Mouse (Mus musculus): ENCODE data around the gene Nras. TPM values are rescaled to one million over a fixed set of nuclear protein-coding genes. Genes with fewer than 3 reads are reported as not detected.

The Nras gene
- polyA plus RNA-seq, 1 experiment from 2014 or later, result 87.5 TPM

DNA sequence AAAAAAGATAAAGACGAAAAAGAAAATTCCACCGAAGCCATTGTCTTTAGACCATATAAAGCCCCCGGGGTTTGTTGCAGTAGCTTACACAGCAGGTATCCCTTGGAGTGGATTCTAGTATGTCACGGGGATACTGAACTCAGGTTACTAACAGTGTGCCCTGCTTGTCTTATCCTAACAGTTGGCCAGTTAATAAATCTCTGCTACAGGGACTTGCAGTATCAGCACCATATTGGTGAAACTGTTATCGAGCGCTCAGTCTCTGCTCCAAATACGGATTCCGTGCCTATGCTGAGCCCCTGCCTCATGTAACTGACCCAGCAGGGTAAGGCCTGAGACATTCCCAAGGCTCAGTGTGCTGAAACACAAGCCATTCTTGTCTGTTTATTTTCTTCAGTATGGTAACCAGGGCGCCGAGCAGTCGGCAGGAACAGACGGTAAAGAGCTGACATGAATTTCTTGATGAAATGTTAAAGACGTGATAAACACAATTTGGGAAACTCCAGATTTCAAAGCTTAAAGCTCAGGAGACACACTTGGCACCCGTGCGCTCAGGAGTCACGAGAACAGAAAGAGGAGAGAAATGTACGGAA, 23.9 kb downstream of the Nras start:
- H3K4me1 ChIP-seq (replicated peaks; ENCODE audit: control insufficient read depth, insufficient read depth, low read length), result no peaks in the 10 kb centered on the region
- 87% methylated on average over 17 of the region's 17 CpGs for WGBS
- H3K36me3 ChIP-seq (replicated peaks; ENCODE audit: control insufficient read depth, insufficient read depth), result no peaks in the 10 kb centered on the region
- no peaks in the 10 kb centered on the region for H3K27me3 ChIP-seq (ENCODE audit: control insufficient read depth, insufficient read depth, low read length)
- H3K27ac ChIP-seq, result no peak overlapping the region
- no peak overlapping the region for H3K4me3 ChIP-seq (replicated peaks; ENCODE audit: low read length)
- ATAC-seq (ENCODE audit: low FRiP score) (no peak), DNase-seq (ENCODE audit: low spot score) (no peak)
- H3K9me3 ChIP-seq (ENCODE audit: control insufficient read depth, low read length), result no peaks in the 10 kb centered on the region
- H3K4me2 ChIP-seq (replicated peaks), result no peak overlapping the region
- H3K9ac ChIP-seq, result no peak overlapping the region

DNA sequence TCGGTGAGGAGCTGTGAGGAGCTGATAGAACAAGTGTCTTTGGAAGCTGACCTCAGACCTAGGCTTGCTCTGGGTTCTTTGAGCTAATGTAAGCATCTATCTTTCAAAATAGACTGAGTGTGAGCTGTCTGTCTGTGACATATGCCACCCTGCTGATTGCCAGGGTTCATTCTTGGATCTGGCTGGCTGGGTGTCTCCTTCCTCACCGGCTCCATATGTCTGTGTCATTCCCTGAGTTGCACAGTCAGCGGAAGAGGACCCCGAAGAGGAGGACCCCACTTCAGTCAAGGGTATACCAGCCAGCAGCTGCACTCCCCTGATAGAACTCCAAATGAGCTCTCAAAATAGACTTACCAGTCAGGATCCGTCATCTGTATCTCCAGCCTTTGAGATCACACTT, 24.7 kb downstream of the Nras start:
- DNase-seq (ENCODE audit: low spot score), result no peak
- no peak overlapping the region for H3K27ac ChIP-seq
- H3K36me3 ChIP-seq (replicated peaks; ENCODE audit: control insufficient read depth, insufficient read depth), result no peaks in the 10 kb centered on the region
- no peak overlapping the region for H3K9ac ChIP-seq
- H3K27me3 ChIP-seq (ENCODE audit: control insufficient read depth, insufficient read depth, low read length), result no peaks in the 10 kb centered on the region
- no peak for ATAC-seq (ENCODE audit: low FRiP score)
- no peak overlapping the region for H3K4me3 ChIP-seq (replicated peaks; ENCODE audit: low read length)
- H3K9me3 ChIP-seq (ENCODE audit: control insufficient read depth, low read length), result no peaks in the 10 kb centered on the region
- H3K4me2 ChIP-seq (replicated peaks), result no peak overlapping the region
- no peaks in the 10 kb centered on the region for H3K4me1 ChIP-seq (replicated peaks; ENCODE audit: control insufficient read depth, insufficient read depth, low read length)
- WGBS, result 90% methylated on average over 5 of the region's 5 CpGs

DNA sequence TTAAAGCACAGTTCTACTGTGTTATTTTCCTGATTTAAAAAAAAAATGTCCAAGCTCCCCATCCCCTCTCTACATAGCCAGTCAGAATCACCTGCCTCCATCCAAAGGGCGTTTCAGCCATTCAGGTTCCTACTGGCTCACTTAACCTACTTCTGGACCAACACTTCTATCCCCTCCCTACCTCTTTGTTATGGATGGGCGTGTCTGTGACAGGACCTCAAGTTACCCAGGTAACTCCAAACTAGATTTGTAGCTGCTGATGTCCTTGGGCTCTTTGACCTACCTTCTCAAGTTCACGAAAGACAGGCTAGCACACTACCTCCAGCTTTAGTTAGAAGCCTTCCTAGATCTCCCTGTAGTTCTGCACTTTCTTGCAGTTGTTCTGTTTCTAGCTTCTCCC, 27.9 kb downstream of the Nras start:
- 83% methylated on average over 3 of the region's 3 CpGs for WGBS
- H3K4me2 ChIP-seq (replicated peaks), result no peak overlapping the region
- H3K4me1 ChIP-seq (replicated peaks; ENCODE audit: control insufficient read depth, insufficient read depth, low read length), result no peaks in the 10 kb centered on the region
- H3K27me3 ChIP-seq (ENCODE audit: control insufficient read depth, insufficient read depth, low read length), result no peaks in the 10 kb centered on the region
- no peaks in the 10 kb centered on the region for H3K9me3 ChIP-seq (ENCODE audit: control insufficient read depth, low read length)
- H3K9ac ChIP-seq, result no peak overlapping the region
- H3K4me3 ChIP-seq (replicated peaks; ENCODE audit: low read length), result no peak overlapping the region
- DNase-seq (ENCODE audit: low spot score), result no peak
- ATAC-seq (ENCODE audit: low FRiP score), result no peak
- H3K36me3 ChIP-seq (replicated peaks; ENCODE audit: control insufficient read depth, insufficient read depth), result no peaks in the 10 kb centered on the region
- no peak overlapping the region for H3K27ac ChIP-seq

DNA sequence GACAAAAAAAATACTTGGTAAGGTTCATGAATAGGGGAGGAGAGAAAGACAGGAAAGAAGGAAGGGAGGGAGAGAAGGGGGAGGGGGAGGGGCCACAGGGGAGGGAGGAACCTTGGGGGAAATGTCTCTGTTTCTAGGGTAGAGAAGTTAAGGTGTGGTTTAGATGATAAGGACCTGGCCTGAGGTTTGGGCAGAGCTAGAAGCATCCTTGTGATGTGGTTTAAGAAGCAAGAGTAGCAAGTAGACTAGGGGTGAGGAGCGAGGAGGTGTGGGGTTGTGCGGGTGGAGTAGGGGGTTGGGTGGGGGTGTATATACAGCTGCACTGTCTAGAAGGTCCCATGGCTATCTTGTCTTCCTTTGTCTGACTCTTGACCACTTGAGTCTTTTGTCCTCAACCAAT, 33.7 kb downstream of the Nras start:
- no peak overlapping the region for H3K9ac ChIP-seq
- no peaks in the 10 kb centered on the region for H3K27me3 ChIP-seq (ENCODE audit: control insufficient read depth, insufficient read depth, low read length)
- no peak for ATAC-seq (ENCODE audit: low FRiP score)
- H3K9me3 ChIP-seq (ENCODE audit: control insufficient read depth, low read length), result no peaks in the 10 kb centered on the region
- no peaks in the 10 kb centered on the region for H3K4me1 ChIP-seq (replicated peaks; ENCODE audit: control insufficient read depth, insufficient read depth, low read length)
- 97% methylated on average over 2 of the region's 2 CpGs for WGBS
- no peak overlapping the region for H3K27ac ChIP-seq
- DNase-seq (ENCODE audit: low spot score), result no peak
- H3K4me3 ChIP-seq (replicated peaks; ENCODE audit: low read length), result no peak overlapping the region
- no peak overlapping the region for H3K4me2 ChIP-seq (replicated peaks)
- no peaks in the 10 kb centered on the region for H3K36me3 ChIP-seq (replicated peaks; ENCODE audit: control insufficient read depth, insufficient read depth)

DNA sequence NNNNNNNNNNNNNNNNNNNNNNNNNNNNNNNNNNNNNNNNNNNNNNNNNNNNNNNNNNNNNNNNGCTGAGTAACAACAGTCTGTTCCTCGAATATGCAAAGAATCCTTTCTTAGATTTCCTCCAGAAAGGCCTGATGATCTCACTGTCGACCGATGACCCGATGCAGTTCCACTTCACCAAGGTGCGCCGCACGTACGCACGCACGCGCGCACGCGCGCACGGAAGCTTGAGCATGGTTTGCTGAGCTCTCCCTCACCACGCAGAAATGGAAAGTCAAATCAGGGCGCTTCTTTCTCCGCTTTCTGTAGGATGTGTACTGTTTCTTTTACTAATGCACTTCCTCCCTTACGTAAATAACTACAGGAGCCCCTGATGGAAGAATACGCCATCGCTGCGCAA, 40.6 kb downstream of the Nras start:
- Histone ChIP-seq H3K4me1 (replicated peaks; ENCODE audit: control insufficient read depth, insufficient read depth, low read length) (peaks cover 8% of the 10 kb centered on the region; the same call in 1 of the 2 replicates), H3K4me3 (replicated peaks; ENCODE audit: low read length) (no peak overlapping the region), H3K9me3 (ENCODE audit: control insufficient read depth, low read length) (no peaks in the 10 kb centered on the region), H3K36me3 (replicated peaks; ENCODE audit: control insufficient read depth, insufficient read depth) (no peaks in the 10 kb centered on the region), H3K9ac (no peak overlapping the region), H3K27ac (no peak overlapping the region), H3K27me3 (ENCODE audit: control insufficient read depth, insufficient read depth, low read length) (peaks cover 21% of the 10 kb centered on the region), H3K4me2 (replicated peaks) (no peak overlapping the region)
- 78% methylated on average over 23 of the region's 23 CpGs for WGBS
- DNase-seq (ENCODE audit: low spot score), result no peak
- ATAC-seq (ENCODE audit: low FRiP score), result no peak

DNA sequence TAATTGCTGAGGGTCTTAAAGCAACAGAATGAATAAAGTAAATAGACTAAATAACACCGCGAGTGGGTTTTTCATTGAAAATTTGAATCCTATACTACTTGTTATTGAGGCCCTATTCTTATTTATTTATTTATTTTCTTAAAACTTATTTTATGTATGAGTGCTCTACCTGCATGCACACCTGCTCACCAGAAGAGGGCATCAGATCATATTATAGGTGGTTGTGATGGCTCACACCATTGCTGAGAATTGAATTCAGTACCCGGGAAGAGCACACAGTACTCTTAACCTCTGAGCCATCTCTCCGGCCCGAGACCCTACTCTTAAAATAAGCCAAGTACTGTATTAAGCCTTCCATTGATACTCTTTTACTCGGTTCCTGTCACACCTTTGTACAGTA, 41.6 kb downstream of the Nras start:
- DNase-seq (ENCODE audit: low spot score) (no peak), ATAC-seq (ENCODE audit: low FRiP score) (no peak)
- Histone ChIP-seq H3K9ac (no peak overlapping the region), H3K4me1 (replicated peaks; ENCODE audit: control insufficient read depth, insufficient read depth, low read length) (peaks cover 8% of the 10 kb centered on the region; the same call in 1 of the 2 replicates), H3K27ac (no peak overlapping the region), H3K4me2 (replicated peaks) (no peak overlapping the region), H3K9me3 (ENCODE audit: control insufficient read depth, low read length) (no peaks in the 10 kb centered on the region), H3K4me3 (replicated peaks; ENCODE audit: low read length) (no peak overlapping the region), H3K36me3 (replicated peaks; ENCODE audit: control insufficient read depth, insufficient read depth) (no peaks in the 10 kb centered on the region), H3K27me3 (ENCODE audit: control insufficient read depth, insufficient read depth, low read length) (peaks cover 30% of the 10 kb centered on the region)
- 82% methylated on average over 6 of the region's 6 CpGs for WGBS

DNA sequence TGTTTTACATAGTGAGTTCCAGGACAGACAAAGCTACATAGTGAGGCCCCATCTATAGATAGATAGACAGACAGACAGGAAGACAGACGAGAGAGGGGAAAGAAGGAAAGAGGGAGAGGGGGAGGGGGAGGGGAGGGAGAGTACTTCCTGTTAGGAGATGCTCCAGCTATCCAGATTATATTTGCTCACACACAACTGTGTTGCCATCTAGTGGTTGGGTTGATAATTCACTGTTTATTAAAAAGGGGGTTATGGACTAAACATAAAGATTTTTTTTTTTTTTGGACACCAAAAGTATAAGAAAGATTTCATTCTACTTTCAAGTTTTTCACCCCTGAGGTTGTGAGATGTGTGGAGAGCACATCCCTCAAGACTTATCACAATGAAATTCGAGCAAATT, 42.6 kb downstream of the Nras start:
- H3K27ac ChIP-seq, result no peak overlapping the region
- H3K36me3 ChIP-seq (replicated peaks; ENCODE audit: control insufficient read depth, insufficient read depth), result no peaks in the 10 kb centered on the region
- no peaks in the 10 kb centered on the region for H3K9me3 ChIP-seq (ENCODE audit: control insufficient read depth, low read length)
- H3K27me3 ChIP-seq (ENCODE audit: control insufficient read depth, insufficient read depth, low read length), result peaks cover 30% of the 10 kb centered on the region
- ATAC-seq (ENCODE audit: low FRiP score), result no peak
- H3K9ac ChIP-seq, result no peak overlapping the region
- 51% methylated on average over 2 of the region's 2 CpGs for WGBS
- H3K4me3 ChIP-seq (replicated peaks; ENCODE audit: low read length), result no peak overlapping the region
- H3K4me1 ChIP-seq (replicated peaks; ENCODE audit: control insufficient read depth, insufficient read depth, low read length), result peaks cover 8% of the 10 kb centered on the region; the same call in 1 of the 2 replicates
- H3K4me2 ChIP-seq (replicated peaks), result no peak overlapping the region
- DNase-seq (ENCODE audit: low spot score), result no peak

DNA sequence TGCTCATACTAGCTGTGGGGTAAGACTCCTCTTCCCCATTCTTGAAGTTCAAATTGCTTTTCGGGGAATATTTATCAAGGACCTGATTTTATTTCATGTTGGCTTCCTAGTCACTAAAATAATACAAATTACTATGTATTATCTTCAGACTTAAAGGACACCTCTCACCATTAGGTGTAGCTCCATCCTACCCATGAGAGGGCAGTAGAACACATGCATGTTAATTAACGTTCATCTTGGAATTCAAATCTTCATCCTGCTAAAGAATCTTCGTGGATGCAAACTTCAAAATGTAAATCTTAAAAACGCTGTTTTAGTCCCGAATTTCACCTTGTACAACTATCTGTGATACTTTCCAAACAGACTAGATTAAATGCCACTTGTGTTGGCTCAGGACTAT, 43.1 kb downstream of the Nras start:
- DNase-seq (ENCODE audit: low spot score), result no peak
- Histone ChIP-seq H3K4me1 (replicated peaks; ENCODE audit: control insufficient read depth, insufficient read depth, low read length) (peaks cover 8% of the 10 kb centered on the region; the same call in 1 of the 2 replicates), H3K9ac (no peak overlapping the region), H3K4me2 (replicated peaks) (no peak overlapping the region), H3K27me3 (ENCODE audit: control insufficient read depth, insufficient read depth, low read length) (peaks cover 30% of the 10 kb centered on the region), H3K9me3 (ENCODE audit: control insufficient read depth, low read length) (no peaks in the 10 kb centered on the region), H3K36me3 (replicated peaks; ENCODE audit: control insufficient read depth, insufficient read depth) (no peaks in the 10 kb centered on the region), H3K27ac (no peak overlapping the region), H3K4me3 (replicated peaks; ENCODE audit: low read length) (no peak overlapping the region)
- ATAC-seq (ENCODE audit: low FRiP score), result no peak
- 75% methylated on average over 5 of the region's 5 CpGs for WGBS

DNA sequence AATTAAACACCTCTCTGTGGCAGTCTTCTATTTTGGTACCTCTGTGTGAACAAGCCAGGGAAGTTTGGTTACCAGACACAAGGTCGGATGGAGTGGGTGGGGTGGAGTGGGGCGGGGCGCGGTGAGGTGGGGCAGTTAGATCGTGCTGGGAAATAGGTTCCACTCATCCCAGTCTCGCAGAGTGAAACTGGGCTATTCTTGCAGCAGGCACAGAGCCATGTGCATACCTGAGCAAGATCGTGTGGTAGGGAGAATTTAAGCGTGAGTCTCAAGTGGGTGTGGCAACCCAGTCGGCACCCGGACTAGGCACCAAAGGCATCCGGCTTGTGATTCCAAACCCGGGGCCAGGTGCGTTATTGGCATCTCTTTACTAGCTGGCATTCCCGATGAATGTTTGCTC, 43.8 kb downstream of the Nras start:
- Histone ChIP-seq H3K27ac (no peak overlapping the region), H3K4me1 (replicated peaks; ENCODE audit: control insufficient read depth, insufficient read depth, low read length) (peaks cover 8% of the 10 kb centered on the region; the same call in 1 of the 2 replicates), H3K4me3 (replicated peaks; ENCODE audit: low read length) (peak overlapping the region; percentile 66), H3K27me3 (ENCODE audit: control insufficient read depth, insufficient read depth, low read length) (peaks cover 30% of the 10 kb centered on the region), H3K4me2 (replicated peaks) (peak overlapping the region; percentile 96), H3K9me3 (ENCODE audit: control insufficient read depth, low read length) (no peaks in the 10 kb centered on the region), H3K9ac (peak overlapping the region; percentile 63), H3K36me3 (replicated peaks; ENCODE audit: control insufficient read depth, insufficient read depth) (no peaks in the 10 kb centered on the region)
- DNase-seq (ENCODE audit: low spot score) (no peak), ATAC-seq (ENCODE audit: low FRiP score) (peak; percentile 25)
- 3% methylated on average over 14 of the region's 14 CpGs for WGBS

Measured in hindbrain, embryonic 14.5 days (tissue).